Mouse (Mus musculus): ENCODE measurements around the gene Klhl36. TPM values are rescaled to one million over a fixed set of nuclear protein-coding genes. Genes with fewer than 3 reads are reported as not detected.

Gene Klhl36
- polyA plus RNA-seq, 1 experiment from 2014 or later, result 9.2 TPM

GRCm38 (mm10) chr8:119830589-119830988 lies 31.5 kb upstream of the Klhl36 start:
- H3K36me3 ChIP-seq (ENCODE audit: control insufficient read depth, insufficient read depth, low read length), result no peaks in the 10 kb centered on the region
- H3K9me3 ChIP-seq (ENCODE audit: control insufficient read depth, low read length), result no peaks in the 10 kb centered on the region
- H3K9ac ChIP-seq (ENCODE audit: low read depth, low read length), result no peak overlapping the region
- no peak overlapping the region for H3K4me3 ChIP-seq (ENCODE audit: low read depth, low read length)
- peak overlapping the region; percentile 14; the same call in 1 of the 2 replicates for H3K4me2 ChIP-seq (replicated peaks; ENCODE audit: low read depth, low read length)
- H3K27ac ChIP-seq (ENCODE audit: low read depth, low read length), result peak overlapping the region; percentile 77; the same call in 1 of the 2 replicates
- ATAC-seq (ENCODE audit: low FRiP score) (no peak), DNase-seq (ENCODE audit: low spot score) (no peak)
- H3K27me3 ChIP-seq (ENCODE audit: control insufficient read depth, insufficient read depth, low read length), result no peaks in the 10 kb centered on the region
- WGBS, result 63% methylated on average over 7 of the region's 7 CpGs
- peaks cover 49% of the 10 kb centered on the region for H3K4me1 ChIP-seq (replicated peaks; ENCODE audit: control insufficient read depth, insufficient read depth, low read length)

GRCm38 (mm10) chr8:119831336-119831995 lies 30.6 kb upstream of the Klhl36 start:
- peaks cover 49% of the 10 kb centered on the region for H3K4me1 ChIP-seq (replicated peaks; ENCODE audit: control insufficient read depth, insufficient read depth, low read length)
- H3K4me3 ChIP-seq (ENCODE audit: low read depth, low read length), result no peak overlapping the region
- H3K27ac ChIP-seq (ENCODE audit: low read depth, low read length), result peak overlapping the region; percentile 77

DNA sequence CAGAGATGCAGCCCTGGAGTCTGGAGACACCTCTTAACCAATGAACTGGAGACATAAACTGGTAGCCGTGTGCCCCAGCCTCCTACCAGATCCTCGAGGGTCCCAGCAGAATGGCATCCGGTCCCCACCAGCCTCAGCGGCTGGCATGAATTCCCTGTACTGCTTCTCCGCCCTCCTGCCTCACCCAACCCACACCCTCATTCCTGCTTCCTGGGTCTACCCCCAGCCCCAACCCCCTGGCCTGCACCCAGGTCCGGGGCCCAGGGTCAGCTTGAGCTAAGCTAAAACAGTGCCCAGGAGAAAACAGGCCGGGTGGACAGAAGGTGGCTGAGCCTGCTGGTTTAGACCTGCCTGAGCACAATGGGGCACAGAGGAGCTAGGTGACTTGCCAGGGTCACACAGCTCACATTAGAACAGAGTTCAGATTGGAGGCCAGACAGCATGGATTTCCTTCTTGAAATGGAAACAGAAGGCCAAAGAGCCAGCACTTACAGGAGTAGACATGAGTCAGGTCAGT lies 29.9 kb upstream of the Klhl36 start:
- no peak overlapping the region; the same call in 1 of the 2 replicates for H3K4me2 ChIP-seq (replicated peaks; ENCODE audit: low read depth, low read length)
- no peaks in the 10 kb centered on the region for H3K36me3 ChIP-seq (ENCODE audit: control insufficient read depth, insufficient read depth, low read length)
- H3K9me3 ChIP-seq (ENCODE audit: control insufficient read depth, low read length), result no peaks in the 10 kb centered on the region
- DNase-seq (ENCODE audit: low spot score), result no peak
- ATAC-seq (ENCODE audit: low FRiP score), result peak; percentile 10; the same call in 1 of the 2 replicates
- H3K27me3 ChIP-seq (ENCODE audit: control insufficient read depth, insufficient read depth, low read length), result no peaks in the 10 kb centered on the region
- H3K4me1 ChIP-seq (replicated peaks; ENCODE audit: control insufficient read depth, insufficient read depth, low read length), result peaks cover 49% of the 10 kb centered on the region
- H3K4me3 ChIP-seq (ENCODE audit: low read depth, low read length), result no peak overlapping the region
- H3K9ac ChIP-seq (ENCODE audit: low read depth, low read length), result peak overlapping the region; percentile 27; the same call in 1 of the 2 replicates
- WGBS, result 73% methylated on average over 7 of the region's 7 CpGs
- H3K27ac ChIP-seq (ENCODE audit: low read depth, low read length), result peak overlapping the region; percentile 77

More at GRCm38 (mm10) chr8:119831336-119831995, 30.6 kb upstream of the Klhl36 start:
- Histone ChIP-seq H3K9ac (ENCODE audit: low read depth, low read length) (0 out of 2 replicates have a peak overlapping the region, but pooled peaks have one; percentile 27), H3K36me3 (ENCODE audit: control insufficient read depth, insufficient read depth, low read length) (no peaks in the 10 kb centered on the region), H3K9me3 (ENCODE audit: control insufficient read depth, low read length) (no peaks in the 10 kb centered on the region), H3K4me2 (replicated peaks; ENCODE audit: low read depth, low read length) (no peak overlapping the region; the same call in 1 of the 2 replicates), H3K27me3 (ENCODE audit: control insufficient read depth, insufficient read depth, low read length) (no peaks in the 10 kb centered on the region)
- DNase-seq (ENCODE audit: low spot score), result peak; percentile 70
- peak; percentile 58 for ATAC-seq (ENCODE audit: low FRiP score)
- WGBS, result 39% methylated on average over 20 of the region's 20 CpGs

- no peak for DNase-seq (ENCODE audit: low spot score)
- Histone ChIP-seq H3K27me3 (ENCODE audit: control insufficient read depth, insufficient read depth, low read length) (no peaks in the 10 kb centered on the region), H3K4me3 (ENCODE audit: low read depth, low read length) (no peak overlapping the region), H3K9me3 (ENCODE audit: control insufficient read depth, low read length) (no peaks in the 10 kb centered on the region), H3K36me3 (ENCODE audit: control insufficient read depth, insufficient read depth, low read length) (no peaks in the 10 kb centered on the region), H3K27ac (ENCODE audit: low read depth, low read length) (peak overlapping the region; percentile 77), H3K4me1 (replicated peaks; ENCODE audit: control insufficient read depth, insufficient read depth, low read length) (peaks cover 48% of the 10 kb centered on the region), H3K9ac (ENCODE audit: low read depth, low read length) (peak overlapping the region; percentile 28; the same call in 1 of the 2 replicates), H3K4me2 (replicated peaks; ENCODE audit: low read depth, low read length) (0 out of 2 replicates have a peak overlapping the region, but pooled peaks have one; percentile 8)
- WGBS, result 3% methylated on average over 5 of the region's 5 CpGs
- ATAC-seq (ENCODE audit: low FRiP score), result no peak
Observed at GRCm38 (mm10) chr8:119832931-119833330, 29.1 kb upstream of the Klhl36 start.

DNA sequence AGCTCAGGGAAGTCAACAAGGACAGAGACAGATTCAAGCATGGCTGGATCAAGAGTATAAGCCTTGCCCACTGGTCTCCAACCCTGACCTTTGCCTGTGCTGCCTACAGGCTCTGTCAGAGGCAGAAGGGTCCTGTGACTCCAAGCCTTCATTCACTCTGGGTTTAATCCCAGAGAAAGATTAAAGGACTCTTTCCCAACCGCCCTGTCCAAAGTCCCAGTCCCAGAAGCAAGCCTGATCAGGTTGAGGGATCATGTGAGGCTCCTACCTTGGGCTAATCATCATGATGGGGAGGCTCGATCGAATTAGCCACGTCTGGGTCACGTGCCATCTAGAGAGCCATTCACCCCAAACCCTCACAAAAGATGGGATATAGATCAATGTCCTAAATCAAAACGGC lies 27.4 kb upstream of the Klhl36 start:
- DNase-seq (ENCODE audit: low spot score) (no peak), ATAC-seq (ENCODE audit: low FRiP score) (no peak)
- Histone ChIP-seq H3K36me3 (ENCODE audit: control insufficient read depth, insufficient read depth, low read length) (no peaks in the 10 kb centered on the region), H3K9me3 (ENCODE audit: control insufficient read depth, low read length) (no peaks in the 10 kb centered on the region), H3K4me3 (ENCODE audit: low read depth, low read length) (no peak overlapping the region), H3K9ac (ENCODE audit: low read depth, low read length) (no peak overlapping the region), H3K4me1 (replicated peaks; ENCODE audit: control insufficient read depth, insufficient read depth, low read length) (peaks cover 41% of the 10 kb centered on the region), H3K27ac (ENCODE audit: low read depth, low read length) (no peak overlapping the region), H3K27me3 (ENCODE audit: control insufficient read depth, insufficient read depth, low read length) (no peaks in the 10 kb centered on the region), H3K4me2 (replicated peaks; ENCODE audit: low read depth, low read length) (no peak overlapping the region)
- 77% methylated on average over 6 of the region's 6 CpGs for WGBS

DNA sequence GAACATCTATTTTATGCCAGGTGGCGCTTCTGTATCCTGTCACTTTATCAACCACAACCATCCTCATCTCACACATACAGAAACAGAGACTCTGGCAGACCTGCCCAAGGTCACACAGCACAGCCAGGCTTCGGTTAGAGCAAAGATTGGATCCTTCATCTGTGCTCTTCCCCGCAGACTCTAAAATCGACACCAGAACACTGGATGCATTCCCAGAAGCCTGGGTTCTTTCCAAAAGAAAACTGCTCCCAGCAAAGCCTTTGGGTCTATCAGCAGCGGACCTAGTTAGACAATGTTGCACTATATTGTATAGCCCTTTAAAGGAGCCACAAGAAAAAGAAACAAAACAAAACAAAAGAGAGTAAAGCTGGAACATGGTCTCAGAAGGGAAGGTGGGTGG lies 26.8 kb upstream of the Klhl36 start:
- Histone ChIP-seq H3K4me2 (replicated peaks; ENCODE audit: low read depth, low read length) (no peak overlapping the region), H3K27ac (ENCODE audit: low read depth, low read length) (no peak overlapping the region), H3K27me3 (ENCODE audit: control insufficient read depth, insufficient read depth, low read length) (no peaks in the 10 kb centered on the region), H3K9ac (ENCODE audit: low read depth, low read length) (no peak overlapping the region), H3K36me3 (ENCODE audit: control insufficient read depth, insufficient read depth, low read length) (no peaks in the 10 kb centered on the region), H3K4me3 (ENCODE audit: low read depth, low read length) (no peak overlapping the region), H3K9me3 (ENCODE audit: control insufficient read depth, low read length) (no peaks in the 10 kb centered on the region), H3K4me1 (replicated peaks; ENCODE audit: control insufficient read depth, insufficient read depth, low read length) (peaks cover 35% of the 10 kb centered on the region)
- WGBS, result 91% methylated on average over 5 of the region's 5 CpGs
- DNase-seq (ENCODE audit: low spot score) (no peak), ATAC-seq (ENCODE audit: low FRiP score) (no peak)

GRCm38 (mm10) chr8:119836831-119837230 lies 25.2 kb upstream of the Klhl36 start:
- Histone ChIP-seq H3K9ac (ENCODE audit: low read depth, low read length) (no peak overlapping the region), H3K4me3 (ENCODE audit: low read depth, low read length) (no peak overlapping the region), H3K27me3 (ENCODE audit: control insufficient read depth, insufficient read depth, low read length) (no peaks in the 10 kb centered on the region), H3K4me2 (replicated peaks; ENCODE audit: low read depth, low read length) (no peak overlapping the region), H3K9me3 (ENCODE audit: control insufficient read depth, low read length) (no peaks in the 10 kb centered on the region), H3K4me1 (replicated peaks; ENCODE audit: control insufficient read depth, insufficient read depth, low read length) (peaks cover 24% of the 10 kb centered on the region), H3K36me3 (ENCODE audit: control insufficient read depth, insufficient read depth, low read length) (no peaks in the 10 kb centered on the region), H3K27ac (ENCODE audit: low read depth, low read length) (no peak overlapping the region)
- WGBS, result 83% methylated on average over 4 of the region's 4 CpGs
- DNase-seq (ENCODE audit: low spot score) (no peak), ATAC-seq (ENCODE audit: low FRiP score) (no peak)

DNA sequence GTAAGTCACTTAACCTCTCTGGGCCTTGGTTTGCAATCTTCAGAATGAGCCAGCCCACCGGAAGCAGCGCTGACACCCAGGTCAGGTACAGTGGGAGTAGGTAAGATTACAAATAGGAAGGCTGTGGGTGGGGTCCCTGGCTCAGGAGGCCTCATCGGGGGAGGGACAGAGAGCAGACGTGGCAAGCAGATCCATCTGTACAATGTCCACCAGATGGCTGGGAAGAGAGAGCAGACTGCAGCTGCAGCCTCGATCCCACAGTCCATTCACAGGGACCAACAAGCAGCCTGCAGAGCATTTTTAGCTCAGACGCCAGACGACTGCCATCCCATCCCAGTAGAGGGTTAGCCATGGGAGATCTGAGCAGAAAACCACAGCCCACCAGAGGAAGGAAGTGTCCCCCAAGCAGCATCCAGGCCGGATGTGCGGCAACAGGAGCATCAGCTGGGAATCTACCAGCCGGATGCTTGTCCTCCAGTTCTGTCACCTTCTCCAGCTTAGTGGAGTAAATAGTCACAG lies 24.5 kb upstream of the Klhl36 start:
- peak overlapping the region; percentile 43 for H3K27ac ChIP-seq (ENCODE audit: low read depth, low read length)
- H3K9me3 ChIP-seq (ENCODE audit: control insufficient read depth, low read length), result no peaks in the 10 kb centered on the region
- no peak for ATAC-seq (ENCODE audit: low FRiP score)
- H3K4me2 ChIP-seq (replicated peaks; ENCODE audit: low read depth, low read length), result peak overlapping the region; percentile 86
- no peaks in the 10 kb centered on the region for H3K36me3 ChIP-seq (ENCODE audit: control insufficient read depth, insufficient read depth, low read length)
- DNase-seq (ENCODE audit: low spot score), result peak; percentile 35
- peaks cover 18% of the 10 kb centered on the region for H3K4me1 ChIP-seq (replicated peaks; ENCODE audit: control insufficient read depth, insufficient read depth, low read length)
- 43% methylated on average over 10 of the region's 10 CpGs for WGBS
- peak overlapping the region; percentile 67 for H3K4me3 ChIP-seq (ENCODE audit: low read depth, low read length)
- H3K9ac ChIP-seq (ENCODE audit: low read depth, low read length), result peak overlapping the region; percentile 3; the same call in 1 of the 2 replicates
- H3K27me3 ChIP-seq (ENCODE audit: control insufficient read depth, insufficient read depth, low read length), result no peaks in the 10 kb centered on the region

All from hindbrain, embryonic 11.5 days (tissue).